Mouse (Mus musculus): ENCODE results near the gene Rbbp8nl.

- TF ChIP-seq CTCF (IDR thresholded peaks at IDR 0.05; ENCODE audit: low read depth) (no peak), EP300 (IDR thresholded peaks at IDR 0.05; ENCODE audit: low read depth) (no peak)
Observed at GRCm38 (mm10) chr2:180257963-180258865, 31.5 kb downstream of the Rbbp8nl start.

Data from heart, postnatal 0 days (tissue).